In the genomic region with DNA sequence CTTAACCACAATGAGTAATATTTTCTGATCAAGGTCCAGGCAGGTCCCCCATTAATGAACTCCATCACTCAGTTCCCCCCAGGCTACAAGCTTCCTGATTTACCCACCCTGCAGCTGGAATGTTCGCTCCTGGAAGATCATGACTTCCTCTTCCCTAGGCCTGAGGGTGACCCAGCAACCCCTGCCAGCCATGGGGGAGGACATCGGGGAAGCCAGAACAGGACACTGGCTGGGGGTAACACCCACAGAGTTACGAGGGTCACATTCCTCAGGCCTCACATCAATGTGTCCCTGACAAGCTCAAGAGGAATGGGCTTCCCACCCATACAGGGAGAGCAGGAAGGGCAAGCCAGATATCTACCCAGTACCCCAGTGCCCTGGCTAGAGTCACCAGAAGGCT, we compare ENCODE assay signal across 26 mouse cellular contexts. TPM values are rescaled to one million over a fixed set of nuclear protein-coding genes. Genes with fewer than 3 reads are reported as not detected.
DNase-seq lines count a peak whose midpoint lies in the region; ATAC-seq lines count a peak whose summit lies in the region.
"Had no signal": no experiment of that assay in that cellular context is flagged by ENCODE, and none has a peak within 500 bp of the region (broad histone marks: within the 10 kb centered on the region; RNA-seq: fewer than 3 reads in every experiment).

No protein-coding gene starts in this region.

- 80% methylated on average over 3 of the region's 3 CpGs for WGBS in hindbrain, embryonic 13.5 days
- WGBS in hindbrain, embryonic 12.5 days: 77% methylated on average over 3 of the region's 3 CpGs
- 49% methylated on average over 3 of the region's 3 CpGs for WGBS in limb, embryonic 12.5 days
- 56% methylated on average over 3 of the region's 3 CpGs for WGBS in limb, embryonic 10.5 days
- WGBS in limb, embryonic 13.5 days: 48% methylated on average over 3 of the region's 3 CpGs

- no peak for ATAC-seq in hindbrain, embryonic 13.5 days (ENCODE audit: low FRiP score)
- ATAC-seq in hindbrain, embryonic 12.5 days (ENCODE audit: low FRiP score): no peak
- ATAC-seq in limb, embryonic 12.5 days (ENCODE audit: insufficient number of reproducible peaks, insufficient read depth, low FRiP score, low TSS enrichment, low read depth): no peak
- no peak for ATAC-seq in limb, embryonic 13.5 days (ENCODE audit: low FRiP score, low read depth)
- ATAC-seq: activated CD4-positive, CD25-positive, alpha-beta regulatory T cell, adult 4 months; forebrain, embryonic 14.5 days; forebrain, postnatal 0 days had no signal

- H3K4me1 ChIP-seq in hindbrain, embryonic 13.5 days (replicated peaks): no peaks in the 10 kb centered on the region
- no peaks in the 10 kb centered on the region for H3K4me1 ChIP-seq in hindbrain, embryonic 12.5 days
- no peaks in the 10 kb centered on the region for H3K4me1 ChIP-seq in limb, embryonic 12.5 days (replicated peaks)
- H3K4me1 ChIP-seq in limb, embryonic 10.5 days: peaks cover 6% of the 10 kb centered on the region
- H3K4me1 ChIP-seq in limb, embryonic 13.5 days: no peaks in the 10 kb centered on the region
- H3K4me1 ChIP-seq: embryonic facial prominence, embryonic 12.5 days; embryonic facial prominence, embryonic 15.5 days; hindbrain, embryonic 10.5 days; hindbrain, embryonic 15.5 days had no signal

- peak; percentile 1 for DNase-seq in adrenal gland, adult 2 months
- DNase-seq in adrenal gland, adult 8-10 months: no peak
- no peak for DNase-seq in limb, embryonic 10.5 days (ENCODE audit: low spot score)
- no peak for DNase-seq in layer of hippocampus, adult 11-12 months (ENCODE audit: low spot score)
- DNase-seq: adrenal gland, postnatal 14 days; cerebellum, adult 11 months; cerebellum, adult 9-11 months; cerebellum, postnatal 25 days; forebrain, postnatal 0 days; gastrocnemius, adult 2 months; gastrocnemius, postnatal 14 days; heart, adult 11 months; heart, postnatal 14 days had no signal

- H3K9ac ChIP-seq in hindbrain, embryonic 13.5 days: 0 out of 2 replicates have a peak overlapping the region, but pooled peaks have one; percentile 10
- no peak overlapping the region for H3K9ac ChIP-seq in hindbrain, embryonic 12.5 days
- H3K9ac ChIP-seq in limb, embryonic 12.5 days (replicated peaks): 0 out of 2 replicates have a peak overlapping the region, but pooled peaks have one; percentile 18
- H3K9ac ChIP-seq in limb, embryonic 13.5 days: 0 out of 2 replicates have a peak overlapping the region, but pooled peaks have one; percentile 8
- H3K9ac ChIP-seq: embryonic facial prominence, embryonic 12.5 days; embryonic facial prominence, embryonic 15.5 days; forebrain, postnatal 0 days; hindbrain, embryonic 15.5 days had no signal

- H3K36me3 ChIP-seq in hindbrain, embryonic 13.5 days: no peaks in the 10 kb centered on the region
- no peaks in the 10 kb centered on the region for H3K36me3 ChIP-seq in hindbrain, embryonic 12.5 days
- H3K36me3 ChIP-seq in limb, embryonic 12.5 days: no peaks in the 10 kb centered on the region
- H3K36me3 ChIP-seq in limb, embryonic 10.5 days: no peaks in the 10 kb centered on the region
- no peaks in the 10 kb centered on the region for H3K36me3 ChIP-seq in limb, embryonic 13.5 days
- H3K36me3 ChIP-seq: embryonic facial prominence, embryonic 12.5 days; embryonic facial prominence, embryonic 15.5 days; hindbrain, embryonic 10.5 days; hindbrain, embryonic 15.5 days had no signal

- H3K9me3 ChIP-seq in hindbrain, embryonic 13.5 days: no peaks in the 10 kb centered on the region
- no peaks in the 10 kb centered on the region for H3K9me3 ChIP-seq in hindbrain, embryonic 12.5 days (replicated peaks)
- H3K9me3 ChIP-seq in limb, embryonic 12.5 days: no peaks in the 10 kb centered on the region
- no peaks in the 10 kb centered on the region for H3K9me3 ChIP-seq in limb, embryonic 10.5 days (replicated peaks)
- H3K9me3 ChIP-seq in limb, embryonic 13.5 days: no peaks in the 10 kb centered on the region
- H3K9me3 ChIP-seq: embryonic facial prominence, embryonic 12.5 days; embryonic facial prominence, embryonic 15.5 days; hindbrain, embryonic 10.5 days; hindbrain, embryonic 15.5 days had no signal

- no peak overlapping the region for H3K4me2 ChIP-seq in hindbrain, embryonic 13.5 days
- no peak overlapping the region for H3K4me2 ChIP-seq in hindbrain, embryonic 12.5 days (replicated peaks)
- H3K4me2 ChIP-seq in limb, embryonic 12.5 days: no peak overlapping the region
- no peak overlapping the region for H3K4me2 ChIP-seq in limb, embryonic 13.5 days (replicated peaks)
- H3K4me2 ChIP-seq: embryonic facial prominence, embryonic 12.5 days; embryonic facial prominence, embryonic 15.5 days; heart, embryonic 11.5 days; hindbrain, embryonic 15.5 days had no signal

- no peak overlapping the region for H3K4me3 ChIP-seq in hindbrain, embryonic 13.5 days
- H3K4me3 ChIP-seq in hindbrain, embryonic 12.5 days: no peak overlapping the region
- no peak overlapping the region for H3K4me3 ChIP-seq in limb, embryonic 12.5 days (replicated peaks)
- H3K4me3 ChIP-seq in limb, embryonic 10.5 days: no peak overlapping the region
- H3K4me3 ChIP-seq in limb, embryonic 13.5 days: no peak overlapping the region
- H3K4me3 ChIP-seq: embryonic facial prominence, embryonic 12.5 days; embryonic facial prominence, embryonic 15.5 days; gastrocnemius, adult 2 months; hindbrain, embryonic 10.5 days; hindbrain, embryonic 15.5 days had no signal

- no peak overlapping the region for H3K27ac ChIP-seq in hindbrain, embryonic 13.5 days
- no peak overlapping the region for H3K27ac ChIP-seq in hindbrain, embryonic 12.5 days
- no peak overlapping the region for H3K27ac ChIP-seq in limb, embryonic 12.5 days
- no peak overlapping the region for H3K27ac ChIP-seq in limb, embryonic 10.5 days
- H3K27ac ChIP-seq in limb, embryonic 13.5 days: no peak overlapping the region
- H3K27ac ChIP-seq: embryonic facial prominence, embryonic 12.5 days; embryonic facial prominence, embryonic 15.5 days; gastrocnemius, adult 2 months; hindbrain, embryonic 10.5 days; hindbrain, embryonic 15.5 days had no signal

- H3K27me3 ChIP-seq in hindbrain, embryonic 13.5 days: peaks cover 32% of the 10 kb centered on the region
- peaks cover 23% of the 10 kb centered on the region for H3K27me3 ChIP-seq in hindbrain, embryonic 12.5 days
- peaks cover 30% of the 10 kb centered on the region for H3K27me3 ChIP-seq in limb, embryonic 12.5 days
- H3K27me3 ChIP-seq in limb, embryonic 10.5 days (ENCODE audit: low read depth, poor library complexity, severe bottlenecking): peaks cover 26% of the 10 kb centered on the region
- H3K27me3 ChIP-seq in limb, embryonic 13.5 days: peaks cover 23% of the 10 kb centered on the region

RNA-seq across cellular contexts. Expression of gene Iba57, which starts 6.3 kb away (rescaled TPM):
- total RNA-seq in adrenal gland, adult 2 months (2021): 10 to 100 TPM; 16.5 to 21.9 TPM
- polyA plus RNA-seq in adrenal gland, adult 2 months (2012; rRNA removed): 15.5 and 16.0 TPM in 2 replicates
- total RNA-seq in adrenal gland, adult 8-10 months (2022): 10 to 100 TPM; 19.3 to 23.3 (median 21.1) TPM
- 6.2 and 7.3 TPM in 2 replicates for polyA plus RNA-seq in hindbrain, embryonic 13.5 days (2015; fragmentation: Nextera tagmentation; extraction: Ambion mirVana)
- 6.6 and 7.5 TPM in 2 replicates for polyA plus RNA-seq in hindbrain, embryonic 12.5 days (2016; fragmentation: Nextera tagmentation; extraction: Ambion mirVana)
- 4.5 and 5.0 TPM in 2 replicates for polyA plus RNA-seq in limb, embryonic 12.5 days (2016; fragmentation: Nextera tagmentation; extraction: Ambion mirVana)
- polyA plus RNA-seq in limb, embryonic 10.5 days (2016; fragmentation: Nextera tagmentation; extraction: Ambion mirVana): 3.3 and 4.5 TPM in 2 replicates
- 3.5 and 4.4 TPM in 2 replicates for polyA plus RNA-seq in limb, embryonic 13.5 days (2015; fragmentation: Nextera tagmentation; extraction: Ambion mirVana)

RNA-seq across cellular contexts. Expression of gene Gjc2, which starts 13.2 kb away (rescaled TPM):
- 1 to 10 TPM in 1 of 2 experiments, under 1 TPM in 1; 0.29 to 1.5 TPM for total RNA-seq in adrenal gland, adult 2 months (2021)
- polyA plus RNA-seq in adrenal gland, adult 2 months (2012; rRNA removed): 3.0 TPM in 2 replicates
- total RNA-seq in adrenal gland, adult 8-10 months (2022): 1 to 10 TPM in 2 of 4 experiments, under 1 TPM in 2; 0.66 to 1.4 (median 1.2) TPM
- 0.14 and 0.17 TPM in 2 replicates for polyA plus RNA-seq in hindbrain, embryonic 13.5 days (2015; fragmentation: Nextera tagmentation; extraction: Ambion mirVana)
- 0.27 and 0.28 TPM in 2 replicates for polyA plus RNA-seq in hindbrain, embryonic 12.5 days (2016; fragmentation: Nextera tagmentation; extraction: Ambion mirVana)
- polyA plus RNA-seq in limb, embryonic 12.5 days (2016; fragmentation: Nextera tagmentation; extraction: Ambion mirVana): 0.65 and 1.2 TPM in 2 replicates
- 0.23 TPM in 1 of 2 replicates, not detected in the other for polyA plus RNA-seq in limb, embryonic 10.5 days (2016; fragmentation: Nextera tagmentation; extraction: Ambion mirVana)
- polyA plus RNA-seq in limb, embryonic 13.5 days (2015; fragmentation: Nextera tagmentation; extraction: Ambion mirVana): 0.25 and 0.47 TPM in 2 replicates
- total RNA-seq: common myeloid progenitor, adult 5-6 weeks; ES-E14 had no signal
- polyA plus RNA-seq: activated CD4-positive, CD25-positive, alpha-beta regulatory T cell, adult 4 months had no signal

RNA-seq across cellular contexts. Expression of gene Guk1, which starts 22.2 kb away (rescaled TPM):
- 10 to 100 TPM; 48.2 to 72.0 TPM for total RNA-seq in adrenal gland, adult 2 months (2021)
- 80.0 and 95.2 TPM in 2 replicates for polyA plus RNA-seq in adrenal gland, adult 2 months (2012; rRNA removed)
- total RNA-seq in adrenal gland, adult 8-10 months (2022): 10 to 100 TPM; 67.1 to 80.4 (median 72.1) TPM
- 177 and 182 TPM in 2 replicates for polyA plus RNA-seq in hindbrain, embryonic 13.5 days (2015; fragmentation: Nextera tagmentation; extraction: Ambion mirVana)
- 107 and 112 TPM in 2 replicates for polyA plus RNA-seq in hindbrain, embryonic 12.5 days (2016; fragmentation: Nextera tagmentation; extraction: Ambion mirVana)
- 121 and 130 TPM in 2 replicates for polyA plus RNA-seq in limb, embryonic 12.5 days (2016; fragmentation: Nextera tagmentation; extraction: Ambion mirVana)
- 145 and 155 TPM in 2 replicates for polyA plus RNA-seq in limb, embryonic 10.5 days (2016; fragmentation: Nextera tagmentation; extraction: Ambion mirVana)
- polyA plus RNA-seq in limb, embryonic 13.5 days (2015; fragmentation: Nextera tagmentation; extraction: Ambion mirVana): 136 and 138 TPM in 2 replicates

RNA-seq across cellular contexts. Expression of gene Mrpl55, which starts 32.5 kb away (rescaled TPM):
- total RNA-seq in adrenal gland, adult 2 months (2021): 10 to 100 TPM; 47.5 to 61.8 TPM
- polyA plus RNA-seq in adrenal gland, adult 2 months (2012; rRNA removed): 56.4 and 64.8 TPM in 2 replicates
- total RNA-seq in adrenal gland, adult 8-10 months (2022): 10 to 100 TPM; 46.0 to 53.6 (median 47.1) TPM
- 92.9 and 96.8 TPM in 2 replicates for polyA plus RNA-seq in hindbrain, embryonic 13.5 days (2015; fragmentation: Nextera tagmentation; extraction: Ambion mirVana)
- 76.1 and 84.6 TPM in 2 replicates for polyA plus RNA-seq in hindbrain, embryonic 12.5 days (2016; fragmentation: Nextera tagmentation; extraction: Ambion mirVana)
- 93.9 and 94.7 TPM in 2 replicates for polyA plus RNA-seq in limb, embryonic 12.5 days (2016; fragmentation: Nextera tagmentation; extraction: Ambion mirVana)
- 123 and 131 TPM in 2 replicates for polyA plus RNA-seq in limb, embryonic 10.5 days (2016; fragmentation: Nextera tagmentation; extraction: Ambion mirVana)
- 90.5 and 91.5 TPM in 2 replicates for polyA plus RNA-seq in limb, embryonic 13.5 days (2015; fragmentation: Nextera tagmentation; extraction: Ambion mirVana)

RNA-seq across cellular contexts. Expression of gene Obscn, which starts 33.6 kb away (rescaled TPM):
- total RNA-seq in adrenal gland, adult 2 months (2021): 1 to 10 TPM in 1 of 2 experiments, under 1 TPM in 1; 0.92 to 1.5 TPM
- polyA plus RNA-seq in adrenal gland, adult 2 months (2012; rRNA removed): 5.5 and 7.8 TPM in 2 replicates
- total RNA-seq in adrenal gland, adult 8-10 months (2022): 1 to 10 TPM; 1.5 to 2.2 (median 1.6) TPM
- 0.22 and 0.44 TPM in 2 replicates for polyA plus RNA-seq in hindbrain, embryonic 13.5 days (2015; fragmentation: Nextera tagmentation; extraction: Ambion mirVana)
- polyA plus RNA-seq in hindbrain, embryonic 12.5 days (2016; fragmentation: Nextera tagmentation; extraction: Ambion mirVana): 0.28 and 0.39 TPM in 2 replicates
- 0.70 and 1.00 TPM in 2 replicates for polyA plus RNA-seq in limb, embryonic 12.5 days (2016; fragmentation: Nextera tagmentation; extraction: Ambion mirVana)
- polyA plus RNA-seq in limb, embryonic 10.5 days (2016; fragmentation: Nextera tagmentation; extraction: Ambion mirVana): 0.11 and 0.13 TPM in 2 replicates
- 1.5 and 1.7 TPM in 2 replicates for polyA plus RNA-seq in limb, embryonic 13.5 days (2015; fragmentation: Nextera tagmentation; extraction: Ambion mirVana)
- total RNA-seq: common myeloid progenitor, adult 5-6 weeks had no signal
- polyA plus RNA-seq: activated CD4-positive, CD25-positive, alpha-beta regulatory T cell, adult 4 months; hindbrain, embryonic 10.5 days had no signal
